In the genomic region with DNA sequence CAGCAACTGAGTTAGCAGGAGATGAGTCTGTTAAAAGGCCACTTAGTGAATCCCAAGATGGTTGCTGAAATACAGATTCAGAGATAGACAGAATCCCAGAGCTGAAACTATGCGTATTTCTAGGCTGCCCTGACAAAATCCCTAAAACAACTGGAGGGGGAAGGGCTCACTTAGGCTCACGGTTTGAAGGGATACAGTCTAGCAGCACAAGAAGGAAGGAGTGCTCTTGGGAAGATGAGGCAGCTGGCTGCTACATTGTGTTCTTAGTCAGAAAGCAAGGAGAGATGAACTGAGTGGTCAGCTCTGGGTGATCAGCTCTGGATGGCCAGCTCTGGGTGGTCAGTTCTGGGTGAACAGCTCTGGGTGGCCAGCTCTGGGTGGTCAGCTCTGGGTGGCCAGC, we compare ENCODE assay signal across 25 mouse cellular contexts.
"Had no signal": no experiment of that assay in that cellular context is flagged by ENCODE, and none has a peak within 500 bp of the region (broad histone marks: within the 10 kb centered on the region; RNA-seq: fewer than 3 reads in every experiment).

No protein-coding gene starts in this region.

- H3K4me2 ChIP-seq: heart, embryonic 12.5 days; hindbrain, embryonic 12.5 days; hindbrain, embryonic 14.5 days; intestine, embryonic 15.5 days; limb, embryonic 13.5 days; limb, embryonic 15.5 days; liver, embryonic 12.5 days had no signal

- H3K9ac ChIP-seq: heart, embryonic 12.5 days; hindbrain, embryonic 12.5 days; hindbrain, embryonic 14.5 days; intestine, embryonic 15.5 days; limb, embryonic 13.5 days; limb, embryonic 15.5 days; liver, embryonic 12.5 days; liver, embryonic 14.5 days had no signal

- ATAC-seq: hindbrain, embryonic 16.5 days; inflammation-experienced regulatory T-cells, adult 6 months; intestine, embryonic 15.5 days; intestine, postnatal 0 days; liver, embryonic 12.5 days had no signal

- DNase-seq: gastrocnemius, adult 2 months; gastrocnemius, postnatal 10 days; gastrocnemius, postnatal 25 days; heart, postnatal 10 days; heart, postnatal 4 days; kidney, adult 18-20 months; kidney, adult 8-10 months; kidney, postnatal 14 days; kidney, postnatal 36 days; layer of hippocampus, adult 9-11 months; layer of hippocampus, postnatal 36 days; left cerebral cortex, postnatal 4 days had no signal

- H3K9me3 ChIP-seq: heart, embryonic 10.5 days; hindbrain, embryonic 12.5 days; intestine, embryonic 15.5 days; limb, embryonic 13.5 days; limb, embryonic 15.5 days had no signal

- H3K27me3 ChIP-seq: heart, embryonic 12.5 days; hindbrain, embryonic 12.5 days; intestine, embryonic 15.5 days; limb, embryonic 13.5 days; limb, embryonic 15.5 days; liver, embryonic 12.5 days had no signal

- H3K4me1 ChIP-seq: heart, embryonic 10.5 days; heart, embryonic 12.5 days; hindbrain, embryonic 10.5 days; hindbrain, embryonic 12.5 days; intestine, embryonic 15.5 days; limb, embryonic 13.5 days; limb, embryonic 15.5 days; liver, embryonic 12.5 days had no signal

- H3K4me3 ChIP-seq: gastrocnemius, adult 2 months; heart, embryonic 10.5 days; heart, embryonic 12.5 days; hindbrain, embryonic 10.5 days; hindbrain, embryonic 12.5 days; intestine, embryonic 15.5 days; limb, embryonic 13.5 days; limb, embryonic 15.5 days; liver, embryonic 12.5 days had no signal

- H3K36me3 ChIP-seq: heart, embryonic 10.5 days; heart, embryonic 12.5 days; hindbrain, embryonic 10.5 days; hindbrain, embryonic 12.5 days; intestine, embryonic 15.5 days; limb, embryonic 13.5 days; limb, embryonic 15.5 days; liver, embryonic 12.5 days had no signal

- H3K27ac ChIP-seq: gastrocnemius, adult 2 months; heart, embryonic 10.5 days; hindbrain, embryonic 10.5 days; hindbrain, embryonic 12.5 days; hindbrain, embryonic 14.5 days; intestine, embryonic 15.5 days; limb, embryonic 13.5 days; limb, embryonic 15.5 days; liver, embryonic 12.5 days; liver, embryonic 14.5 days had no signal
